Mouse (Mus musculus) midbrain, embryonic 16.5 days (tissue): ENCODE measurements at regions not wholly inside any gene's neighbourhood (a gene's known extent, or its start where the extent isn't known, plus 50 kb on each side); places are given as distances from the start of the nearest gene placed in this dataset.

ENCODE experiments used
- ATAC-seq: fragments of 200-750 bp; cut with Nextera tagmentation; 2 replicates; pipeline ENCODE4 v1.8.0; 2017; ENCODE audit warnings: moderate TSS enrichment
- H3K27ac ChIP-seq: fragments of 300-500 bp; sonication (generic); 2 replicates; pipeline ENCODE4 v1.5.1; 2014; ENCODE audit warnings: mild to moderate bottlenecking, low read length, mixed read lengths
- H3K27me3 ChIP-seq: fragments of 300-500 bp; sonication (generic); 2 replicates; pipeline ENCODE4 v1.6.1; 2014; ENCODE audit warnings: low read depth, low read length, mixed read lengths; ENCODE audit not compliant: control insufficient read depth, insufficient read depth
- H3K36me3 ChIP-seq: fragments of 300-500 bp; sonication (generic); 2 replicates; pipeline ENCODE4 v1.6.1; 2014; ENCODE audit warnings: mild to moderate bottlenecking, low read length, moderate library complexity, mixed read lengths; ENCODE audit not compliant: control insufficient read depth, insufficient read depth
- H3K4me1 ChIP-seq: fragments of 300-500 bp; sonication (generic); 2 replicates; pipeline ENCODE4 v1.6.1; 2014; ENCODE audit warnings: mild to moderate bottlenecking, low read length, mixed read lengths; ENCODE audit not compliant: control insufficient read depth, insufficient read depth
- H3K4me2 ChIP-seq: fragments of 300-500 bp; sonication (generic); 2 replicates; pipeline ENCODE4 v1.6.1; 2014; ENCODE audit warnings: mild to moderate bottlenecking, low read length, mixed read lengths
- H3K4me3 ChIP-seq: fragments of 300-500 bp; sonication (generic); 2 replicates; pipeline ENCODE4 v1.5.1; 2014; ENCODE audit warnings: low read depth, mild to moderate bottlenecking, low read length, moderate library complexity, mixed read lengths
- H3K9ac ChIP-seq: fragments of 300-500 bp; sonication (generic); 2 replicates; pipeline ENCODE4 v1.6.1; 2014; ENCODE audit warnings: low read depth, low read length, mixed read lengths
- H3K9me3 ChIP-seq: fragments of 300-500 bp; sonication (generic); replicated peaks from 2 replicates; pipeline ENCODE4 v1.6.1; 2014; ENCODE audit warnings: mild to moderate bottlenecking, low read length, mixed read lengths; ENCODE audit not compliant: control insufficient read depth, poor library complexity, severe bottlenecking
- WGBS: fragments of 180-500 bp; shearing (Covaris S2); extraction: QIAGEN DNeasy Blood & Tissue Kit; methylation state at CpG from one replicate; pipeline ENCODE4 v1.1.7; 2014; 5-methylcytosine and 5-hydroxymethylcytosine counted together

DNA sequence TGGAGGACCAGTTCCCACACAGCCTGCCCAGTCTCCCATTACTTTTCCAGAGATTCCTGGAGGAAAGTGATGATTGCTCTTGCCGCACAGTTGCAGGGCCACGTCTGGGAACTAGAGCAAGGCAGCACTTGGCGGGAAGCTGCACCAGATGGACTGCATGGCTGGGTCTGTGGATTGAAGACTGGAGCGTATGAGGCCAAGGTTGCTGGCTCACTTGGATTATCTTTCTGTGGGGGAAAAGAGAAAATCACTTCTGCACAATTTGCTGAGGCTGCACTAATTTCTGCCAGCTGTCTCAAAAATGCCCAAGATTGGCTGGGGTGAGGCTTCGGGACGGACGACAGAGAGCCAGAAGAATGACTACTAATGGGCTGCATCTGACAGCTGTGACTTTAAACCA is 193.2 kb downstream of the Actr3 start:
- Histone ChIP-seq H3K36me3 (no peaks in the 10 kb centered on the region), H3K27me3 (no peaks in the 10 kb centered on the region), H3K27ac (no peak overlapping the region), H3K4me1 (no peaks in the 10 kb centered on the region), H3K9ac (no peak overlapping the region), H3K4me2 (no peak overlapping the region), H3K4me3 (no peak overlapping the region), H3K9me3 (no peaks in the 10 kb centered on the region)
- 90% methylated on average over 7 of the region's 7 CpGs for WGBS
- no peak for ATAC-seq

DNA sequence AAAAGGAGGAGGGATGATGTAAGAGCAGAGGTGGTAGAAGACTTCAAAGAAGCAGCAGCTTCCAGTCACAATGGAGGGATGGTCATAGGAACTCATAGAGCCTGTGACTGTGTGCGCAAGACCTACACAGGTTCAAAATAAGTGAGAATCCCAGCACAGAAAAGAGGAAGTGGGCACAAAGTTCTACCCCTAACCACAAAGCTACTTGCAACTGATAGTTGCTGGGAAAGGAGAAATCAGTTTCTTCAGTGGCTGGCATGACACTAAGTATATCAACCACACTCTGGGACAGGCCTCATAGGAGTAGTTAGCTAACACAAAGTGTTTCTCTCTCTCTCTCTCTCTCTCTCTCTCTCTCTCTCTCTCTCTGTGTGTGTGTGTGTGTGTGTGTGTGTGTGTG is 193.8 kb downstream of the Actr3 start:
- no peak overlapping the region for H3K9ac ChIP-seq
- H3K4me3 ChIP-seq = no peak overlapping the region
- H3K27ac ChIP-seq = no peak overlapping the region
- no peaks in the 10 kb centered on the region for H3K4me1 ChIP-seq
- no peaks in the 10 kb centered on the region for H3K36me3 ChIP-seq
- no peak overlapping the region for H3K4me2 ChIP-seq
- 100% methylated on average over 1 of the region's 1 CpGs for WGBS
- H3K9me3 ChIP-seq = no peaks in the 10 kb centered on the region
- H3K27me3 ChIP-seq = no peaks in the 10 kb centered on the region
- ATAC-seq = no peak

DNA sequence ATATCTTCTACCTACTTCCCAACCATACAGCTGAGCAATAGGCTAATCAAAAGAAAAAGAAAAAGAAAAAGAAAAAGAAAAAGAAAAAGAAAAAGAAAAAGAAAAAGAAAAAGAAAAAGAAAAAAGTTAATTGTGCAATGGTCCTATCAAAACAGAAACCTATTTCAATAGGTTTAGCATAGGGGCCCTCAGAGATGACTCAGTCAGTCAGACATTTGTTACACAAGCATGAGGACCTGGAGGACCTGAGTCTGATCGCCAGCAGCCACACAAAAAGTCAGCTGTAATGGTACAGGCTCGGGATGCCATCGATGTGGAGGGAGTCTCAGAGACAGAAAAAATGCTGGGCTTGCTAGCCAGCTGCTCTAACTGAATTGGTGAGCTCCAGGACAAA is 197.9 kb downstream of the Actr3 start:
- H3K9me3 ChIP-seq = no peaks in the 10 kb centered on the region
- no peaks in the 10 kb centered on the region for H3K27me3 ChIP-seq
- WGBS = 89% methylated on average over 3 of the region's 3 CpGs
- H3K4me3 ChIP-seq = no peak overlapping the region
- H3K27ac ChIP-seq = no peak overlapping the region
- ATAC-seq = no peak
- no peak overlapping the region for H3K9ac ChIP-seq
- no peaks in the 10 kb centered on the region for H3K36me3 ChIP-seq
- H3K4me1 ChIP-seq = no peaks in the 10 kb centered on the region
- H3K4me2 ChIP-seq = no peak overlapping the region

DNA sequence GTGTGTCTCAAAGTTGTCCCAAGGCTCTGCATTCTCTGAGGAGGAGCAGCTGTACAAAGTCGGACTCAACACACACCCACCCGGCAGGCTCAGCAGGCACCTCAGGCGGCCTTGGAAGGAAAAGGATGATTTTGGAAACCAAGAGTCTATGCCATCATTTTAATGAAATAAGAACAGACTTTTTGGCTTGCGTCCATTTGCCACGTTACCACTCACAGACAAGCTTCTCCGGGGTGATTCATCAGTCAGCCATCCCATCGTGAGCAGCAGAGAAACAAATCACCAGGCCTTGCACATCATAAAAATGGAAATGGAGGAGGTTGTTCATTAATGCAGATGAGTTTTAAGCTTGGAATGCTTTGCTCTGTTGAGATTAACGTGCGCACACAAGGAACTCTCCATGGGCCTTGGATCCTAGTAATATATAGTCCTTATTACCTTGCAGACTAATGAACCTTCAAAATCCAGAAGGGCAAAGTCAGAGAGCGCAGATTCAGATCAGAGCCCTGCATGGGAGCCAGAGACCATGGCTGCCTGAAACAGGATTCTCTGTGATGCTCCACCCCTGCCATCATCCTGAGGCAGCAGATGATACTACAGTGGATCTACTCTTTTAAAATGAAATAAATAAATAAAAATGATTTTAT is 198.5 kb downstream of the Actr3 start:
- Histone ChIP-seq H3K4me1 (no peaks in the 10 kb centered on the region), H3K4me2 (no peak overlapping the region), H3K9me3 (no peaks in the 10 kb centered on the region), H3K27me3 (no peaks in the 10 kb centered on the region), H3K9ac (no peak overlapping the region), H3K4me3 (no peak overlapping the region), H3K27ac (no peak overlapping the region), H3K36me3 (no peaks in the 10 kb centered on the region)
- 81% methylated on average over 10 of the region's 10 CpGs for WGBS
- ATAC-seq = no peak

DNA sequence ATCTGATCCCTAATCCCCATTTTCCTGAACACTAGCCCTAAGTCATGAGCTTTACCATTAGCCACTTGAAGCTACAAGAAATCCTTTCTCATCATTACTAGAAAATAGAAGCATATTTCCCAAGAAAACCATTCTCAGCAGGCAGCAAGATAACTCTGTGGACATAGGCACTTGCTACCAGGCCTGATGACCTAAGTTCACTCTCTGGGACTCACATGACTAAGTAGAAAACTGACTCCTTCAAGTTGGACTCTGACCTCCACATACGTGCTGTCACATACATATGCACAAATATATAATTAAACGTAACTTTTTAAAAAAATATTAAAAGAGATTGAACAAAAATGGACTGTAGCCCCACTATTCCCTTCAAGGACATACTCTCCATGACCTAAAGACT is 200.8 kb downstream of the Actr3 start:
- no peaks in the 10 kb centered on the region for H3K4me1 ChIP-seq
- no peaks in the 10 kb centered on the region for H3K27me3 ChIP-seq
- no peak overlapping the region for H3K4me3 ChIP-seq
- H3K27ac ChIP-seq = no peak overlapping the region
- no peak overlapping the region for H3K4me2 ChIP-seq
- H3K9me3 ChIP-seq = no peaks in the 10 kb centered on the region
- no peaks in the 10 kb centered on the region for H3K36me3 ChIP-seq
- no peak for ATAC-seq
- no peak overlapping the region for H3K9ac ChIP-seq
- 87% methylated on average over 2 of the region's 2 CpGs for WGBS

DNA sequence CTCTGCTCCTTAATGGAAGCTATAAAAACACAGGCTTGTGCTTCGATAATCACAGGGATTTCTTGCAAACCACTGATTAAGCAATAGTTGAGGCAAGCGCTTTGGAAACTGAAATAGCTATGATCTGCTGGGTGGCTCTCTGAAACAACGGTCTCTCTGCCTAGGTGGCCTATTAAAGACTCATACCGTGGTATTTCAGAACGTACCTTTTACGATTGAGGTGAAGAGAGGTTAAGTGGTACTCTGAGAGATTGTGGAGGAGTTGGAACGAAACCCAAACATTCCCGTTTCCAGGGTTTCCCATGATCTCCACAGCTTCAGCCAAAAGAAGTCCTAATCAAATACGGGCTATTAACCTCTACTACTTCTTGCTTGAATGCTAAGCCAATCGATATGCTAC is 212.2 kb downstream of the Actr3 start:
- Histone ChIP-seq H3K4me2 (no peak overlapping the region), H3K27ac (no peak overlapping the region), H3K27me3 (no peaks in the 10 kb centered on the region), H3K36me3 (no peaks in the 10 kb centered on the region), H3K4me3 (no peak overlapping the region), H3K4me1 (no peaks in the 10 kb centered on the region), H3K9ac (no peak overlapping the region), H3K9me3 (0 out of 2 replicates have a peak, but pooled peaks cover 3% of the 10 kb centered on the region)
- WGBS = 90% methylated on average over 10 of the region's 10 CpGs
- ATAC-seq = no peak

DNA sequence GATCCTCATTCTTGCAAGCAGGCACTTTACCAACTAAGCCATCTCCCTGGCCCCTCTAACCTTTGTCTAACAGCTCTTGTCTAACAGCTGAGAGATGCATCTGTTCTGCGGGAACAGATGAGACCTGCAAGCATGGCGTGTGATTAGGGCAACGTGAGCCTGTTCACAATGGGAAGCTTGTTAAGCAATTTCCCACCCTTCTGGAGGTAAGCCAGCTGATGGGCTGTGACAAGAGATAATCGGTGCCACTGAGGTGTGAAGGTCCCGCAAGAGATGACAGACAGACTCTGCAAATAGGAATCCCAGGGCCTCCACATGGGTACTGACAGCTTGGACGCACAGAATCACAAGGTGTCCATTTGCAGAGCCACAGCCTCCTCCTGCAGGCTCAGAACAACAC is 219.3 kb downstream of the Actr3 start:
- Histone ChIP-seq H3K9ac (no peak overlapping the region), H3K4me2 (no peak overlapping the region), H3K36me3 (no peaks in the 10 kb centered on the region), H3K4me1 (no peaks in the 10 kb centered on the region), H3K4me3 (no peak overlapping the region), H3K27me3 (no peaks in the 10 kb centered on the region), H3K27ac (no peak overlapping the region), H3K9me3 (no peaks in the 10 kb centered on the region)
- no peak for ATAC-seq
- 53% methylated on average over 6 of the region's 6 CpGs for WGBS

DNA sequence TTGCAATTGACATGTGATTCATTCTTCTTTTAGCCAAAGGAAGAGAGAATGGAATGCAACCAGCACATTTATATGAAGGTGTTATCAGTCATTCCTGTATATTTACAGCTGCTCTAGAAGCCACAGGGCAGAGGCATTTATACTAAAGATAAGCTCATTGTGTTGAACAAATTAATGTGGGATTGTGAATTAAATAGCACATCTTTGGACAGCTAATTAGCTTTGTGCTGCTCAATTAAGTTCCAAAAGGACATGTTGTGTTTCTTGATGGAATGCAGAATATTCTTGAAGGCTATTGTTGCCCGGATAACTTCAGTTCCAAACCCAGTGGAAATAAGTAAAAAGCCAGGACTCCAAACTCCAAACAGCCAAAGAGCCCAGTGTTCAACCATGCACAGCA is 248.4 kb downstream of the Actr3 start:
- Histone ChIP-seq H3K36me3 (no peaks in the 10 kb centered on the region), H3K4me2 (no peak overlapping the region), H3K27me3 (no peaks in the 10 kb centered on the region), H3K9ac (no peak overlapping the region), H3K4me3 (no peak overlapping the region), H3K9me3 (no peaks in the 10 kb centered on the region), H3K4me1 (no peaks in the 10 kb centered on the region), H3K27ac (no peak overlapping the region)
- 81% methylated on average over 1 of the region's 1 CpGs for WGBS
- ATAC-seq = no peak

DNA sequence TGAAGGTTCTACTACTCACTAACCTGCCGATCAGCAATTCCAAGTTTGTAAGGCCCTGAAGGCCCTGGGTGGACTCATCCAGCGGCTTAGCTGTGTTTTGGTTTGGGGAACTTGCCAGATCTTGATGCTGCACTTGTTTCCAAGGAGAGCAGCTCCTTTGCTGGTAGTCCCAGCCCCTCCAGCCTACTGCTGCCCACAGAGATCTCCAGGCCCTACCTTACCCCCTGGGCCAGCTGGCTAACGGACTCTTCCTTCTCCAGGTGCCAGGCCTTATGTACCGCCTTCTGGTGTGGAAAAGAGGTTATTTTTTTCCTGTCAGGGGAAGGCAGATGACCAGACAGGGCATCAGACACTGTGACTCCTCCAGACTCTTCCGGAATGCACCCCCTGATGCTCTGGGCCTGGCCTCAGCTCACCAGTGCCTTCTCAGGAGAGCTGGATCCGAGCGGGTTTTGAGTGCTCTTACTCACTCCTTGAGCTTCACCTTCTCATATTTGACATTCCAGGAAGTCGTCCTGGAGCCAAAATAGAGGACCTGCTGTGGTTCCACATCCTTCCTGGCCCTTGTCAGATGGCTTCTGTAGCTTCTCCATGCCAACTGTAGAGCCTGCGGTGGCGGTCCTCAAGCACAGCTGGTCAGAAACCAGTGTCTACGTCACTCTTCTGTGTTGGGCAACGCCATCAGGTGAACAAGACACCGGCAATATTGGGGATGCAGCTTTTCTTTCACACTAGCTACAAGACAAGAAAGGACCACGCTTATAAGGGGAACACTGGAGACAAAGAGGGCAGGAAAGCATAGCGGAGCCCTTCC is 259.2 kb downstream of the Actr3 start:
- Histone ChIP-seq H3K4me2 (no peak overlapping the region), H3K9ac (no peak overlapping the region), H3K9me3 (no peaks in the 10 kb centered on the region), H3K36me3 (no peaks in the 10 kb centered on the region), H3K4me3 (no peak overlapping the region), H3K27me3 (no peaks in the 10 kb centered on the region), H3K4me1 (no peaks in the 10 kb centered on the region), H3K27ac (no peak overlapping the region)
- WGBS = 91% methylated on average over 15 of the region's 15 CpGs
- ATAC-seq = no peak
